Mouse (Mus musculus) kidney, adult 2 months (tissue): ENCODE measurements around the gene 4930451I11Rik. TPM values are rescaled to one million over a fixed set of nuclear protein-coding genes. Genes with fewer than 3 reads are reported as not detected.
A peak's percentile ranks its signal among the peaks of the same experiment; 100 is the strongest.

Experiments
- DNase-seq: peaks from one replicate; pipeline ENCODE4 v3.0.0; 2021
- H3K27ac ChIP-seq: fragments of 200-500 bp; 2 replicates; pipeline ENCODE4 v1.5.1; 2012; ENCODE audit warnings: low read depth, low read length, control low read depth, inconsistent platforms; ENCODE audit not compliant: insufficient read depth
- H3K27me3 ChIP-seq: fragments of 200-500 bp; replicated peaks from 2 replicates; pipeline ENCODE4 v1.6.1; 2012; ENCODE audit warnings: mild to moderate bottlenecking, moderate library complexity, low read length, inconsistent platforms; ENCODE audit not compliant: control insufficient read depth, insufficient read depth
- H3K36me3 ChIP-seq: fragments of 200-500 bp; 2 replicates; pipeline ENCODE4 v1.6.1; 2012; ENCODE audit warnings: mild to moderate bottlenecking, moderate library complexity, low read length, inconsistent platforms; ENCODE audit not compliant: control insufficient read depth, insufficient read depth
- H3K4me1 ChIP-seq: fragments of 200-500 bp; 2 replicates; pipeline ENCODE4 v1.6.1; 2011; ENCODE audit warnings: low read length; ENCODE audit not compliant: control insufficient read depth, insufficient read depth
- H3K4me3 ChIP-seq: fragments of 200-500 bp; 2 replicates; pipeline ENCODE4 v1.5.1; 2011; ENCODE audit warnings: mild to moderate bottlenecking, low read depth, low read length, control low read depth; ENCODE audit not compliant: insufficient read depth
- CTCF ChIP-seq: fragments of 200-500 bp; conservative IDR thresholded peaks from 2 replicates; pipeline ENCODE4 v1.5.1; 2011; ENCODE audit warnings: low read depth, mild to moderate bottlenecking, control low read depth, low read length, moderate library complexity, mixed read lengths; ENCODE audit not compliant: insufficient read depth, insufficient read length
- POLR2A ChIP-seq: fragments of 200-500 bp; IDR thresholded peaks from one replicate; pipeline ENCODE4 v1.6.1; 2011; ENCODE audit warnings: low read depth, low read length, control low read depth
- WGBS: fragments of 180-500 bp; shearing (Covaris S2); methylation state at CpG from one replicate; pipeline ENCODE4 v1.1.7; 2018; 5-methylcytosine and 5-hydroxymethylcytosine counted together
- polyA plus RNA-seq: library from polyadenylated mRNA; depleted of rRNA; stranded (reverse); fragments of >200 nt; gene quantifications from 2 replicates; pipeline ENCODE4 v1.2.3, GENCODE M21; 2012

Gene 4930451I11Rik
- polyA plus RNA-seq, 1 experiment = not detected

GRCm38 (mm10) chr7:126851192-126851591, 19.8 kb upstream of the 4930451I11Rik start:
- no peak overlapping the region for H3K4me3 ChIP-seq
- H3K27ac ChIP-seq = no peak overlapping the region
- H3K36me3 ChIP-seq = no peaks in the 10 kb centered on the region
- no peak for DNase-seq
- H3K27me3 ChIP-seq = peaks cover 3% of the 10 kb centered on the region
- TF ChIP-seq CTCF (no peak), POLR2A (no peak)
- no peaks in the 10 kb centered on the region for H3K4me1 ChIP-seq
- 64% methylated on average over 12 of the region's 12 CpGs for WGBS

DNA sequence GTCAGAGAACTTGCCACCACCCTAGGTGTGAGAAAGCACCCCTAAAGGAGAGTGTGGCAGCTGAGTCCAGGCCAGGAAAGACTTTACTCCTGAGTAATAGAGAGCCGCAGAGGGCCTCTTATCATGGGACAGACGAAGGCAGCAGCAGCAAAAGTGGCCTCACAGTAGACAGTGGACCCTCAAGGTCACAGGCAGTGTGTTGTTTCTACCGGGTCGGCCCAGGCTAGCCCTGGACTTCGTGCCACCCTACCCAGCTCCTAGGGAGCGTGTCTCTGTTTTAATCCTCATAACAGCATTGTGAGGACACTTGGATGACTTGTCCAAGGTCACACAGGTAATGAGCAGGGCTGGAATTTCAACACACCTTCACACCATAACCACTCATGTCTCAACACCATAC, 18.7 kb upstream of the 4930451I11Rik start:
- 80% methylated on average over 6 of the region's 6 CpGs for WGBS
- no peak overlapping the region for H3K27ac ChIP-seq
- H3K4me1 ChIP-seq = no peaks in the 10 kb centered on the region
- H3K4me3 ChIP-seq = no peak overlapping the region
- no peak for DNase-seq
- TF ChIP-seq POLR2A = no peak
- TF ChIP-seq CTCF = no peak
- no peaks in the 10 kb centered on the region for H3K36me3 ChIP-seq
- H3K27me3 ChIP-seq = peaks cover 3% of the 10 kb centered on the region

GRCm38 (mm10) chr7:126848794-126849193, 17.4 kb upstream of the 4930451I11Rik start:
- Histone ChIP-seq H3K27ac (no peak overlapping the region), H3K36me3 (no peaks in the 10 kb centered on the region), H3K27me3 (peaks cover 3% of the 10 kb centered on the region), H3K4me3 (no peak overlapping the region), H3K4me1 (no peaks in the 10 kb centered on the region)
- no peak for TF ChIP-seq POLR2A
- no peak for TF ChIP-seq CTCF
- no peak for DNase-seq
- WGBS = 39% methylated on average over 10 of the region's 10 CpGs

- Histone ChIP-seq H3K27ac (no peak overlapping the region), H3K27me3 (peaks cover 3% of the 10 kb centered on the region), H3K4me3 (peak overlapping the region; percentile 45), H3K36me3 (no peaks in the 10 kb centered on the region), H3K4me1 (no peaks in the 10 kb centered on the region)
- WGBS = 3% methylated on average over 74 of the region's 74 CpGs
- DNase-seq = no peak
- TF ChIP-seq POLR2A = no peak
- TF ChIP-seq CTCF = no peak
Observed at GRCm38 (mm10) chr7:126847421-126848398, 16.3 kb upstream of the 4930451I11Rik start.

GRCm38 (mm10) chr7:126847116-126847420, 15.6 kb upstream of the 4930451I11Rik start, which contains the start of gene Doc2a:
Doc2a (plus strand) TSS chr7:126847416.
- Histone ChIP-seq H3K4me3 (peak within 1 kb of the TSS; percentile 45), H3K27ac (no peak within 1 kb of the TSS), H3K4me1 (no peaks in the 10 kb centered on the region), H3K36me3 (no peaks in the 10 kb centered on the region), H3K27me3 (peaks cover 3% of the 10 kb centered on the region)
- 62% methylated on average over 4 of the region's 4 CpGs for WGBS
- no peak for DNase-seq
- TF ChIP-seq POLR2A (no peak), CTCF (no peak)

DNA sequence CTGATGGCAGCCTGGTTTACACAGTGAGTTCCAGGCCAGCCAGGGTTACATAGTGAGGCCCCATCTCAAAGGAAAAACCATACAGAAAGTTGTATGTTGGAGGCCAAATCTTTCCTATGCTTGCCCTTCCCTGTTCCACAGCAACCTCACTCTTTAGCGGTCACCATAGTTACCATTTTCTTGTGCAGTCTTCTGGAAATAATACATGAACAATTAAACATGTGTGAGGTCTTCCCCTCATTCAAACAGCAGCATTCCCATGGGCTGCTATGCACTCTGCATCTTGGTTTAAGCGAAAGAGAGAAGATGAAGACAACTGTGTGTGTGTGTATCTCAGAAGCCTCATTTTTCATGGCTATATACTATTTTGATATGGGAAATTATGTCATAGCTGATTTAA, 14.1 kb upstream of the 4930451I11Rik start:
- Histone ChIP-seq H3K4me1 (no peaks in the 10 kb centered on the region), H3K27ac (no peak overlapping the region), H3K4me3 (no peak overlapping the region), H3K36me3 (no peaks in the 10 kb centered on the region), H3K27me3 (peaks cover 3% of the 10 kb centered on the region)
- WGBS = 85% methylated on average over 2 of the region's 2 CpGs
- DNase-seq = no peak
- no peak for TF ChIP-seq CTCF

DNA sequence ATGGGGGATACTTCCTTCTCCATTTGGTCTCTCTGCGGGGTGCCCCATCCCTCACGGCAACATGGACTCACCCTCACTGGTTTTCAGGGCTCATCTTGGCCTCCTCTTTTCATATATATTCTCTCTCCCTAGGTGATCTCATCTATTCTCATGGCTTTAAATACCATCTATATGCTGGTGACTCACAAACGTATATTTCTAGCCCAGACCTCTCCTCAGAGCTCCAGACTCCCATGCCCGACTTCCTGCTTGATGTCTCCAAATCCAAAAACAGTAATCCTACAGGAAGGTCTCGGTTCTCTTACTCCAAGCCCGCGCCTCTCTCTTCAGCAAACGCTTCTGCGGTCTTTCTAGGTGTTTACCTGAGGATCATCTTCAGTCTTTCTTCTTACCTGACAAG, 11.8 kb upstream of the 4930451I11Rik start:
- peaks cover 2% of the 10 kb centered on the region for H3K27me3 ChIP-seq
- DNase-seq = no peak
- 83% methylated on average over 9 of the region's 9 CpGs for WGBS
- H3K27ac ChIP-seq = no peak overlapping the region
- no peaks in the 10 kb centered on the region for H3K4me1 ChIP-seq
- TF ChIP-seq POLR2A = no peak
- TF ChIP-seq CTCF = no peak
- H3K36me3 ChIP-seq = no peaks in the 10 kb centered on the region
- no peak overlapping the region for H3K4me3 ChIP-seq
